Mouse (Mus musculus): ENCODE results near the gene Enc1.

GRCm38 (mm10) chr13:97242716-97243115 lies 1.8 kb downstream of the Enc1 start:
- TF ChIP-seq ZC3H11A (IDR thresholded peaks at IDR 0.05; ENCODE audit: borderline replicate concordance, low read depth, low read length) (no peak), HCFC1 (IDR thresholded peaks at IDR 0.05; ENCODE audit: borderline replicate concordance, insufficient read depth, low read length) (no peak)

All from ES-E14 (cell line).